Mouse (Mus musculus): ENCODE measurements around the gene Skint7. TPM values are rescaled to one million over a fixed set of nuclear protein-coding genes. Genes with fewer than 3 reads are reported as not detected.
"Not testable (repeated sequence)": the region's sequence is repeated elsewhere in the genome, so short reads cannot be mapped to it uniquely, and the experiment has no call there.

Gene Skint7
- polyA plus RNA-seq (2016; fragmentation: Nextera tagmentation; extraction: Ambion mirVana), result not detected in 2 replicates

DNA sequence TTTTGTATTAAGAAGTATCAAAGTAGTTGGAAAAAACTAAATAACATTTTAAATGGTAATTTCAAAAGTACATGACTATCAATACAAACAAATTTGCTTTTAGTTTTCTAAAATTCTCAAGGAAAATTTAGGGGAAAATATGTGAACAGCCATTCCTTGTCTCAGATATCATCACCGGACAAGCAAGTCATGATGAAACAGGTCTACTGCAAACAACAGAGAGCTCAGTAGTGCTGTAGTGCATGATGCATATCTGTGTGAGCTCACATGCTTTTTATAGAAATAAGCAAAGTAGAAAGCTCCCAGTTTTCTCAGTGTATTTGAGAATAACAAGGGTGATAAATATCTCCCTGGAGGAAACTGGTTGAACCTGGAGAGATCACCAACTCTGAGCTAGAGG, at the start of gene Skint7:
TSS of gene Skint7 (plus strand) at position 301 of the 400 bp plus-strand sequence.
- ATAC-seq (ENCODE audit: insufficient number of reproducible peaks, low FRiP score), result no peak
- H3K36me3 ChIP-seq, result no peaks in the 10 kb centered on the region
- H3K4me3 ChIP-seq, result no peak within 1 kb of the TSS
- no peaks in the 10 kb centered on the region for H3K27me3 ChIP-seq (replicated peaks)
- H3K9me3 ChIP-seq (replicated peaks), result 0 out of 2 replicates have a peak, but pooled peaks cover 4% of the 10 kb centered on the region
- no peak within 1 kb of the TSS for H3K27ac ChIP-seq (ENCODE audit: poor library complexity, severe bottlenecking)
- H3K4me1 ChIP-seq (replicated peaks), result no peaks in the 10 kb centered on the region
- 93% methylated on average over 1 of the region's 1 CpGs for WGBS
- no peak within 1 kb of the TSS for H3K9ac ChIP-seq
- H3K4me2 ChIP-seq, result no peak within 1 kb of the TSS

DNA sequence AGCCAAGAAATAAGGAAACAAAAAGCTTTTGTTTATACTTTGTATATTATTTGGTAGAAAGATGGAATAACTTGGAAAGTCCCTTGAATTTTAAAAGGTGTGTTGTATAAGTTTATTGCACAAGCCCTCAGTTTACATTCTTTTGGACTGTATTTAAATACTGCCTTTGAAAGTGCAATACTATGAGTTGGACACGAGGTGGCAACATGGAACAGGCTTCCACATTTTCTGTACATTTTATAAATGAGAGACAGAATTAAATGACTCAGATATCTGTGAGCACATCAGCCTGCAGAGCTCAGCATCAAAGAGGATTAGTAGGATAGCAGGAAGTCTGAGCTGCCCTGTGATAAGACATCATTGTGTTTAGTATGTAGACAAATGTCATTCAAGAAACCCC, 11.4 kb upstream of the Skint7 start:
- no peaks in the 10 kb centered on the region for H3K4me1 ChIP-seq (replicated peaks)
- no peak overlapping the region for H3K4me3 ChIP-seq
- ATAC-seq (ENCODE audit: insufficient number of reproducible peaks, low FRiP score), result no peak
- no peak overlapping the region for H3K4me2 ChIP-seq
- H3K9ac ChIP-seq, result no peak overlapping the region
- H3K27ac ChIP-seq (ENCODE audit: poor library complexity, severe bottlenecking), result no peak overlapping the region
- WGBS, result 18% methylated on average over 1 of the region's 1 CpGs
- H3K36me3 ChIP-seq, result no peaks in the 10 kb centered on the region
- no peaks in the 10 kb centered on the region for H3K27me3 ChIP-seq (replicated peaks)
- H3K9me3 ChIP-seq (replicated peaks), result peaks cover 5% of the 10 kb centered on the region; the same call in 1 of the 2 replicates

DNA sequence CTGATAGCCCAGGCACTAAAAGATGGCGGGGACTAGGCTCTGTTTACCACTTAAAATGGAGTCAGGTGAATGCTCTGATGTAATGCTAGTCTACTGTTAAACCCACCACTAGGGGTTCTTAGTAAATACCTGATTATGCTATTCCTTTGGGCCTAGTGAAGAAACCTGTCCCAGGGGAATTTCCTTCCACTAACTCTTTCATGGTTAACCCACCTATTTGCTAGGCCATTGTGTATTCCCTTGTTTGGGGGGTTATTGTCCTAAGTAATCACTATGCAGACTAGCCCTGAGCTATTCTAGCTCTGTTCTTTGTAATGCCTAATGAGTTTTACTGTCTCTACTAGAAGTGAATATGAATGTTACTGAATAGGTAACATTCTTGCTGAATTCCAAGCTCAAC, 9.5 kb upstream of the Skint7 start:
- ATAC-seq (ENCODE audit: insufficient number of reproducible peaks, low FRiP score); H3K9me3 ChIP-seq (replicated peaks); H3K4me2 ChIP-seq; H3K4me3 ChIP-seq; H3K27ac ChIP-seq (ENCODE audit: poor library complexity, severe bottlenecking); H3K9ac ChIP-seq; H3K4me1 ChIP-seq (replicated peaks); H3K36me3 ChIP-seq; H3K27me3 ChIP-seq (replicated peaks): not testable (repeated sequence)
- 69% methylated on average over 1 of the region's 1 CpGs for WGBS

DNA sequence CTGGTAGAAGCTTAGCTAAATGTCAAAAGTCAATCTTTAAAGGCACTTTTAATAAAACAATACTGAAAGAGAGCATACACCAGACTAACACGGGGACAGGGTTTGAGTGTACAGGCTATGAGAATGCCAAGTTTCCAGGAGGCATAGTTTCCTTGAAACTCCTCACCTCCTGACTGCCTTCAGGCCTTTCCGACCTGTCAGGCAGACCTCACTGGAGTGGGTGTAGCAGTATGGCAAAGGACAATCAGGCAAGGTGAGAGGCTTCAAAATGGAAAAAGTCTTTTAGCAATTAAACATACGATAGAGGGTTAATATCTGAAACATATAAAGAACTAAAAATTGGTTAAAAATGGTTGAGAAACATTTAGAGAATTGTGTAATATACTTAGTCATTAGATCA, 9.1 kb upstream of the Skint7 start:
- Histone ChIP-seq H3K4me2 (no peak overlapping the region), H3K4me3 (no peak overlapping the region), H3K36me3 (no peaks in the 10 kb centered on the region), H3K27ac (ENCODE audit: poor library complexity, severe bottlenecking) (no peak overlapping the region), H3K9me3 (replicated peaks) (peaks cover 5% of the 10 kb centered on the region; the same call in 1 of the 2 replicates), H3K4me1 (replicated peaks) (no peaks in the 10 kb centered on the region), H3K9ac (no peak overlapping the region), H3K27me3 (replicated peaks) (no peaks in the 10 kb centered on the region)
- WGBS, result 69% methylated on average over 3 of the region's 3 CpGs
- ATAC-seq (ENCODE audit: insufficient number of reproducible peaks, low FRiP score), result no peak

DNA sequence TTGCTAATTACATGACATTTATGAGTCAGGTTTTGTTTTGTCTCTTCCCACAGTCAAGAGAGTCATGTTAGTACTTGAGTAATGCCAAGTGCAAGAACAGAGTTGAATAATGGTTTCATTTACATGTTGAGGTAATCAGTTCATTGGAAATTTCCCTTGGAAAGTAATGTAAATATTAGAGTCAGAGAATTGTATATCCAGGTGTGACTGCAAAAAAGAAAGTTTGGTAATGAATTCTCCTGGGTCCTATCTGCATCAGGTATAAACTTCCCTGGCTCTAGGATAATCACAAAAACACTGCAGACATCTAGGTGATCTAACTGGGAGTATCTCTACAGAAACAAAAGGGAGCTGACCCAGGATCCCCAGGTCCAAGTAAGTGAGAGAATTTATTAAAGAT, 33.2 kb downstream of the Skint7 start, which contains the start of gene Skint1:
TSS of gene Skint1 (plus strand) at position 301 of the 400 bp plus-strand sequence.
- Histone ChIP-seq H3K4me1 (replicated peaks) (no peaks in the 10 kb centered on the region), H3K36me3 (no peaks in the 10 kb centered on the region), H3K27me3 (replicated peaks) (no peaks in the 10 kb centered on the region), H3K9ac (no peak within 1 kb of the TSS), H3K4me2 (no peak within 1 kb of the TSS), H3K9me3 (replicated peaks) (no peaks in the 10 kb centered on the region), H3K4me3 (no peak within 1 kb of the TSS), H3K27ac (ENCODE audit: poor library complexity, severe bottlenecking) (no peak within 1 kb of the TSS)
- no peak for ATAC-seq (ENCODE audit: insufficient number of reproducible peaks, low FRiP score)

Other genes starting within 250 kb of the Skint7 start
- 0.06 and 0.19 TPM in 2 replicates for gene Slc5a9, start 70.0 kb upstream of the Skint7 start, polyA plus RNA-seq (2016; fragmentation: Nextera tagmentation; extraction: Ambion mirVana)
- gene Skint8, start 53.5 kb upstream of the Skint7 start, polyA plus RNA-seq (2016; fragmentation: Nextera tagmentation; extraction: Ambion mirVana), result not detected in 2 replicates
- gene Skint1, start 33.3 kb downstream of the Skint7 start, polyA plus RNA-seq (2016; fragmentation: Nextera tagmentation; extraction: Ambion mirVana), result not detected in 2 replicates
- not detected in 2 replicates for gene Skint4, start 99.1 kb downstream of the Skint7 start, polyA plus RNA-seq (2016; fragmentation: Nextera tagmentation; extraction: Ambion mirVana)

All from heart, embryonic 12.5 days (tissue).